Mouse (Mus musculus): ENCODE data around the gene Art2b. TPM values are rescaled to one million over a fixed set of nuclear protein-coding genes. Genes with fewer than 3 reads are reported as not detected.
A peak's percentile ranks its signal among the peaks of the same experiment; 100 is the strongest.
"Not testable (repeated sequence)": the region's sequence is repeated elsewhere in the genome, so short reads cannot be mapped to it uniquely, and the experiment has no call there.

The Art2b gene
- polyA plus RNA-seq, 1 experiment from 2014 or later: not detected

- not testable (repeated sequence) for ATAC-seq (ENCODE audit: low FRiP score)
- WGBS: 85% methylated on average over 8 of the region's 8 CpGs
Measured at GRCm38 (mm10) chr7:101612786-101613527, 27.6 kb upstream of the Art2b start.

GRCm38 (mm10) chr7:101607845-101608244, 22.4 kb upstream of the Art2b start:
- Histone ChIP-seq H3K9me3 (no peaks in the 10 kb centered on the region), H3K27ac (no peak overlapping the region), H3K27me3 (no peaks in the 10 kb centered on the region), H3K4me3 (replicated peaks) (no peak overlapping the region), H3K36me3 (replicated peaks) (no peaks in the 10 kb centered on the region), H3K9ac (no peak overlapping the region), H3K4me2 (no peak overlapping the region), H3K4me1 (no peaks in the 10 kb centered on the region)
- ATAC-seq (ENCODE audit: low FRiP score): no peak
- 80% methylated on average over 6 of the region's 6 CpGs for WGBS

More at GRCm38 (mm10) chr7:101612786-101613527, 27.6 kb upstream of the Art2b start:
- H3K4me3 ChIP-seq (replicated peaks); H3K9me3 ChIP-seq; H3K27ac ChIP-seq; H3K4me2 ChIP-seq; H3K36me3 ChIP-seq (replicated peaks); H3K9ac ChIP-seq; H3K27me3 ChIP-seq; H3K4me1 ChIP-seq: not testable (repeated sequence)

- no peaks in the 10 kb centered on the region for H3K36me3 ChIP-seq (replicated peaks)
- no peaks in the 10 kb centered on the region for H3K27me3 ChIP-seq
- 96% methylated on average over 1 of the region's 1 CpGs for WGBS
- no peak overlapping the region for H3K4me3 ChIP-seq (replicated peaks)
- no peak overlapping the region for H3K9ac ChIP-seq
- H3K4me2 ChIP-seq: no peak overlapping the region
- ATAC-seq (ENCODE audit: low FRiP score): no peak
- no peaks in the 10 kb centered on the region for H3K4me1 ChIP-seq
- H3K9me3 ChIP-seq: no peaks in the 10 kb centered on the region
- H3K27ac ChIP-seq: no peak overlapping the region
Measured at GRCm38 (mm10) chr7:101600406-101600805, 15.0 kb upstream of the Art2b start.

GRCm38 (mm10) chr7:101598482-101598881, 13.1 kb upstream of the Art2b start:
- Histone ChIP-seq H3K4me3 (replicated peaks) (no peak overlapping the region), H3K9ac (no peak overlapping the region), H3K27ac (0 out of 2 replicates have a peak overlapping the region, but pooled peaks have one; percentile 42), H3K27me3 (no peaks in the 10 kb centered on the region), H3K4me2 (no peak overlapping the region), H3K4me1 (no peaks in the 10 kb centered on the region), H3K9me3 (no peaks in the 10 kb centered on the region), H3K36me3 (replicated peaks) (no peaks in the 10 kb centered on the region)
- WGBS: 45% methylated on average over 2 of the region's 2 CpGs
- ATAC-seq (ENCODE audit: low FRiP score): no peak

GRCm38 (mm10) chr7:101594969-101595368, 9.6 kb upstream of the Art2b start:
- WGBS: 88% methylated on average over 2 of the region's 2 CpGs
- Histone ChIP-seq H3K4me1 (no peaks in the 10 kb centered on the region), H3K27me3 (no peaks in the 10 kb centered on the region), H3K4me3 (replicated peaks) (no peak overlapping the region), H3K9me3 (no peaks in the 10 kb centered on the region), H3K9ac (no peak overlapping the region), H3K27ac (no peak overlapping the region), H3K4me2 (no peak overlapping the region), H3K36me3 (replicated peaks) (no peaks in the 10 kb centered on the region)
- ATAC-seq (ENCODE audit: low FRiP score): no peak

- not testable (repeated sequence) for H3K36me3 ChIP-seq (replicated peaks); H3K4me1 ChIP-seq; H3K27me3 ChIP-seq; H3K9ac ChIP-seq; H3K9me3 ChIP-seq; H3K4me2 ChIP-seq; ATAC-seq (ENCODE audit: low FRiP score); H3K27ac ChIP-seq; H3K4me3 ChIP-seq (replicated peaks)
- WGBS: 71% methylated on average over 6 of the region's 6 CpGs
Measured at GRCm38 (mm10) chr7:101584271-101584670, 1.1 kb downstream of the Art2b start.

GRCm38 (mm10) chr7:101582012-101582411, 3.4 kb downstream of the Art2b start:
- Histone ChIP-seq H3K4me2 (no peak overlapping the region), H3K27ac (no peak overlapping the region), H3K4me3 (replicated peaks) (no peak overlapping the region), H3K27me3 (0 out of 2 replicates have a peak, but pooled peaks cover 3% of the 10 kb centered on the region), H3K36me3 (replicated peaks) (no peaks in the 10 kb centered on the region), H3K9ac (no peak overlapping the region), H3K4me1 (no peaks in the 10 kb centered on the region), H3K9me3 (no peaks in the 10 kb centered on the region)
- WGBS: 90% methylated on average over 7 of the region's 7 CpGs
- ATAC-seq (ENCODE audit: low FRiP score): no peak

GRCm38 (mm10) chr7:101580863-101581262, 4.5 kb downstream of the Art2b start:
- H3K4me2 ChIP-seq; H3K4me3 ChIP-seq (replicated peaks); ATAC-seq (ENCODE audit: low FRiP score); H3K9me3 ChIP-seq; H3K4me1 ChIP-seq; H3K9ac ChIP-seq; H3K27me3 ChIP-seq; H3K27ac ChIP-seq; H3K36me3 ChIP-seq (replicated peaks): not testable (repeated sequence)
- WGBS: 93% methylated on average over 3 of the region's 3 CpGs

GRCm38 (mm10) chr7:101574413-101574812, 11.0 kb downstream of the Art2b start:
- H3K27ac ChIP-seq: no peak overlapping the region
- H3K4me3 ChIP-seq (replicated peaks): no peak overlapping the region
- H3K27me3 ChIP-seq: 0 out of 2 replicates have a peak, but pooled peaks cover 3% of the 10 kb centered on the region
- ATAC-seq (ENCODE audit: low FRiP score): no peak
- H3K4me2 ChIP-seq: no peak overlapping the region
- H3K9ac ChIP-seq: no peak overlapping the region
- H3K9me3 ChIP-seq: no peaks in the 10 kb centered on the region
- H3K4me1 ChIP-seq: no peaks in the 10 kb centered on the region
- H3K36me3 ChIP-seq (replicated peaks): no peaks in the 10 kb centered on the region
- WGBS: 59% methylated on average over 3 of the region's 3 CpGs

GRCm38 (mm10) chr7:101573636-101574035, 11.8 kb downstream of the Art2b start:
- H3K9ac ChIP-seq; H3K4me3 ChIP-seq (replicated peaks); H3K36me3 ChIP-seq (replicated peaks); H3K4me1 ChIP-seq; H3K4me2 ChIP-seq; H3K9me3 ChIP-seq; H3K27me3 ChIP-seq; ATAC-seq (ENCODE audit: low FRiP score); H3K27ac ChIP-seq: not testable (repeated sequence)
- 92% methylated on average over 12 of the region's 12 CpGs for WGBS

GRCm38 (mm10) chr7:101564086-101564485, 21.3 kb downstream of the Art2b start:
- no peak overlapping the region for H3K4me2 ChIP-seq
- H3K27me3 ChIP-seq: no peaks in the 10 kb centered on the region
- no peak overlapping the region for H3K4me3 ChIP-seq (replicated peaks)
- 91% methylated on average over 2 of the region's 2 CpGs for WGBS
- no peaks in the 10 kb centered on the region for H3K36me3 ChIP-seq (replicated peaks)
- H3K9ac ChIP-seq: no peak overlapping the region
- no peaks in the 10 kb centered on the region for H3K4me1 ChIP-seq
- no peak overlapping the region for H3K27ac ChIP-seq
- ATAC-seq (ENCODE audit: low FRiP score): no peak
- no peaks in the 10 kb centered on the region for H3K9me3 ChIP-seq

GRCm38 (mm10) chr7:101559393-101559792, 26.0 kb downstream of the Art2b start:
- not testable (repeated sequence) for H3K36me3 ChIP-seq (replicated peaks); H3K4me1 ChIP-seq; H3K9me3 ChIP-seq; H3K9ac ChIP-seq; H3K4me3 ChIP-seq (replicated peaks); H3K4me2 ChIP-seq; H3K27me3 ChIP-seq; H3K27ac ChIP-seq; ATAC-seq (ENCODE audit: low FRiP score)
- WGBS: 76% methylated on average over 5 of the region's 5 CpGs

GRCm38 (mm10) chr7:101557391-101557790, 28.0 kb downstream of the Art2b start:
- H3K4me1 ChIP-seq: no peaks in the 10 kb centered on the region
- H3K9me3 ChIP-seq: no peaks in the 10 kb centered on the region
- WGBS: 74% methylated on average over 1 of the region's 1 CpGs
- no peak overlapping the region for H3K4me2 ChIP-seq
- ATAC-seq (ENCODE audit: low FRiP score): no peak
- no peak overlapping the region for H3K27ac ChIP-seq
- no peaks in the 10 kb centered on the region for H3K36me3 ChIP-seq (replicated peaks)
- no peak overlapping the region for H3K4me3 ChIP-seq (replicated peaks)
- H3K27me3 ChIP-seq: no peaks in the 10 kb centered on the region
- H3K9ac ChIP-seq: no peak overlapping the region

Measured in forebrain, embryonic 12.5 days (tissue).